Mouse (Mus musculus): ENCODE measurements around the gene Siah1a. TPM values are rescaled to one million over a fixed set of nuclear protein-coding genes. Genes with fewer than 3 reads are reported as not detected.

The Siah1a gene
- total and polyA plus RNA-seq, 3 experiments, result 5.9 to 11.1 (median 8.0) TPM

- H3K4me3 ChIP-seq (replicated peaks in 1 of 3; ENCODE audit: low read depth in 2 of 3, low read length in 2 of 3, poor library complexity in 1 of 3), result no peak overlapping the region
- no peak overlapping the region for H3K9ac ChIP-seq (ENCODE audit: insufficient read depth, low read depth)
- no peak overlapping the region for H3K4me2 ChIP-seq (ENCODE audit: insufficient read depth, low read depth, poor library complexity, severe bottlenecking)
- no peak for TF ChIP-seq MYC (IDR thresholded peaks at IDR 0.05; ENCODE audit: low read depth, low read length)
- no peak for TF ChIP-seq ELF1 (IDR thresholded peaks at IDR 0.05; ENCODE audit: low read depth, low read length)
- no peak for TF ChIP-seq MAX (IDR thresholded peaks at IDR 0.05; ENCODE audit: low read length)
- no peak for TF ChIP-seq JUN (IDR thresholded peaks at IDR 0.05; ENCODE audit: insufficient read depth, low read depth, low read length)
- no peak for TF ChIP-seq ZKSCAN1 (IDR thresholded peaks at IDR 0.05; ENCODE audit: borderline replicate concordance, low read depth, low read length)
- TF ChIP-seq RAD21 (IDR thresholded peaks at IDR 0.05; ENCODE audit: low read depth, low read length), result no peak
- TF ChIP-seq MXI1 (IDR thresholded peaks at IDR 0.05; ENCODE audit: low read depth, low read length), result no peak
- no peak for TF ChIP-seq USF2 (conservative IDR thresholded peaks at IDR 0.05; ENCODE audit: low read depth, low read length)
- TF ChIP-seq CHD1 (IDR thresholded peaks at IDR 0.05; ENCODE audit: low read depth, low read length), result no peak
- no peak for TF ChIP-seq ETS1 (conservative IDR thresholded peaks at IDR 0.05; ENCODE audit: low read depth, low read length)
- TF ChIP-seq CHD2 (IDR thresholded peaks at IDR 0.05; ENCODE audit: low read length), result no peak
- TF ChIP-seq SMC3 (IDR thresholded peaks at IDR 0.05; ENCODE audit: low read depth, low read length), result no peak
- no peak for TF ChIP-seq POLR2AphosphoS2 (IDR thresholded peaks at IDR 0.05; ENCODE audit: low read depth, low read length)
- no peak for TF ChIP-seq MAFK (IDR thresholded peaks at IDR 0.05; ENCODE audit: insufficient replicate concordance, low read length)
- TF ChIP-seq E2F4 (IDR thresholded peaks at IDR 0.05; ENCODE audit: insufficient replicate concordance, low read depth, low read length), result no peak
- no peak for TF ChIP-seq JUND (conservative IDR thresholded peaks at IDR 0.05; ENCODE audit: low read depth, low read length)
- TF ChIP-seq KAT2A (IDR thresholded peaks at IDR 0.05; ENCODE audit: insufficient replicate concordance, low read length), result no peak
- DNase-seq (ENCODE audit: extremely low read depth), result no peak
- no peaks in the 10 kb centered on the region; a peak in 1 of 4 replicates for H3K4me1 ChIP-seq (ENCODE audit: control insufficient read depth in 1 of 2, insufficient read depth in 2 of 2)
- dilution Hi-C loops (cut with MboI; ENCODE audit: extremely low pct_ligation_motif_present, extremely low pct_unique_long_range_greater_than_20kb, low sequenced_read_pairs), result no loop called here
- no peaks in the 10 kb centered on the region for H3K27me3 ChIP-seq (replicated peaks)
- no peak overlapping the region for H3K27ac ChIP-seq (ENCODE audit: insufficient read depth, low read depth)
- in situ Hi-C loops (cut with MboI; ENCODE audit: low pct_ligation_motif_present, low pct_unique_long_range_greater_than_20kb, low sequenced_read_pairs), result no loop called here
- H3K9me3 ChIP-seq (replicated peaks; ENCODE audit: low read length), result no peaks in the 10 kb centered on the region
- H3K79me2 ChIP-seq (replicated peaks; ENCODE audit: control insufficient read depth, extremely low read depth, insufficient read depth, poor library complexity, severe bottlenecking), result peaks cover 6% of the 10 kb centered on the region; the same call in 1 of the 2 replicates
- peaks cover 9 to 30% of the 10 kb centered on the region in 2 experiments for H3K36me3 ChIP-seq (replicated peaks in 1 of 2; ENCODE audit: control insufficient read depth in 1 of 2, insufficient read depth in 1 of 2, low read length in 1 of 2)
Observed at GRCm38 (mm10) chr8:86726959-86727358, 18.8 kb downstream of the Siah1a start.

GRCm38 (mm10) chr8:86721490-86721889, 24.2 kb downstream of the Siah1a start:
- no peak for DNase-seq (ENCODE audit: extremely low read depth)
- Histone ChIP-seq H3K4me3 (replicated peaks in 1 of 3; ENCODE audit: low read depth in 2 of 3, low read length in 2 of 3, poor library complexity in 1 of 3) (no peak overlapping the region), H3K36me3 (replicated peaks in 1 of 2; ENCODE audit: control insufficient read depth in 1 of 2, insufficient read depth in 1 of 2, low read length in 1 of 2) (peaks cover 11 to 41% of the 10 kb centered on the region in 2 experiments), H3K27ac (ENCODE audit: insufficient read depth, low read depth) (no peak overlapping the region), H3K9me3 (replicated peaks; ENCODE audit: low read length) (no peaks in the 10 kb centered on the region), H3K27me3 (replicated peaks) (no peaks in the 10 kb centered on the region), H3K9ac (ENCODE audit: insufficient read depth, low read depth) (no peak overlapping the region), H3K4me1 (ENCODE audit: control insufficient read depth in 1 of 2, insufficient read depth in 2 of 2) (peaks cover 0 to 8% of the 10 kb centered on the region in 2 experiments; a peak in 3 of 4 replicates), H3K79me2 (replicated peaks; ENCODE audit: control insufficient read depth, extremely low read depth, insufficient read depth, poor library complexity, severe bottlenecking) (no peaks in the 10 kb centered on the region), H3K4me2 (ENCODE audit: insufficient read depth, low read depth, poor library complexity, severe bottlenecking) (no peak overlapping the region)
- in situ Hi-C loops (cut with MboI; ENCODE audit: low pct_ligation_motif_present, low pct_unique_long_range_greater_than_20kb, low sequenced_read_pairs), result no loop called here
- TF ChIP-seq CHD2 (IDR thresholded peaks at IDR 0.05; ENCODE audit: low read length), result no peak
- TF ChIP-seq CTCF (conservative IDR thresholded peaks at IDR 0.05 in 1 of 2, IDR thresholded peaks at IDR 0.05 in 1 of 2; ENCODE audit: low read depth in 2 of 2, low read length in 2 of 2), result no peak
- TF ChIP-seq BHLHE40 (IDR thresholded peaks at IDR 0.05; ENCODE audit: low read depth, low read length), result no peak
- no peak for TF ChIP-seq SIN3A (IDR thresholded peaks at IDR 0.05; ENCODE audit: low read length)
- TF ChIP-seq JUND (conservative IDR thresholded peaks at IDR 0.05; ENCODE audit: low read depth, low read length), result no peak
- TF ChIP-seq CHD1 (IDR thresholded peaks at IDR 0.05; ENCODE audit: low read depth, low read length), result no peak
- TF ChIP-seq TBP (conservative IDR thresholded peaks at IDR 0.05; ENCODE audit: low read depth, low read length), result no peak
- TF ChIP-seq E2F4 (IDR thresholded peaks at IDR 0.05; ENCODE audit: insufficient replicate concordance, low read depth, low read length), result no peak
- TF ChIP-seq USF2 (conservative IDR thresholded peaks at IDR 0.05; ENCODE audit: low read depth, low read length), result no peak
- no peak for TF ChIP-seq USF1 (IDR thresholded peaks at IDR 0.05; ENCODE audit: low read depth, low read length)
- no peak for TF ChIP-seq MAZ (IDR thresholded peaks at IDR 0.05; ENCODE audit: low read depth, low read length)
- TF ChIP-seq NELFE (IDR thresholded peaks at IDR 0.05; ENCODE audit: low read depth, low read length), result no peak
- no peak for TF ChIP-seq KAT2A (IDR thresholded peaks at IDR 0.05; ENCODE audit: insufficient replicate concordance, low read length)
- TF ChIP-seq POLR2AphosphoS2 (IDR thresholded peaks at IDR 0.05; ENCODE audit: low read depth, low read length), result no peak
- no peak for TF ChIP-seq RCOR1 (conservative IDR thresholded peaks at IDR 0.05; ENCODE audit: low read depth, low read length)
- TF ChIP-seq GABPA (IDR thresholded peaks at IDR 0.05; ENCODE audit: insufficient replicate concordance, low read depth, low read length), result no peak
- dilution Hi-C loops (cut with MboI; ENCODE audit: extremely low pct_ligation_motif_present, extremely low pct_unique_long_range_greater_than_20kb, low sequenced_read_pairs), result no loop called here

Data from CH12.LX (cell line).